In the genomic region with DNA sequence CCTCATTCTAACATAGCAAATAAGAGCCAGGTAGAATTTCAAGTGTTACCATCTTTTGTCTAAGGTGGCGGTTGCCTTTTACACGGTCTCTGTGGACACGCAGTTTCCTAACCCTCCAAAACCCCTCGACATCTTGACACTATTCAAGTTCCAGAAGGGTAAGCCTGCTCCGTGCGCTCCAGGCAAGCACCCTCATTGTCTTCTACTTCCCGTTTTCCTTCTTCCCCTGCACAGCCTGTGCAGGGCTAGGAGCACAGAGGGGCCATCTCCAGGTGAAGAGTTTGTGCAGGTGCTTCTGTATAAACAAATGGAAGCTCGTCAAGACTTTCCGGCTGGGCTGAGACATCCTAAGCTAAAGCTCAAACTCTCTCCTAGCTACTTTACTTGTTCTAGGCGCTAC, we compare ENCODE assay signal across 16 mouse cellular contexts. TPM values are rescaled to one million over a fixed set of nuclear protein-coding genes. Genes with fewer than 3 reads are reported as not detected.
DNase-seq lines count a peak whose midpoint lies in the region; ATAC-seq and TF ChIP-seq lines count a peak whose summit lies in the region.
"Had no signal": no experiment of that assay in that cellular context is flagged by ENCODE, and none has a peak within 500 bp of the region (broad histone marks: within the 10 kb centered on the region; RNA-seq: fewer than 3 reads in every experiment).

No protein-coding gene starts in this region.

- no peaks in the 10 kb centered on the region for H3K27me3 ChIP-seq in erythroblast, embryonic 14.5 days (ENCODE audit: control insufficient read depth)
- H3K27me3 ChIP-seq in liver, embryonic 11.5 days (replicated peaks; ENCODE audit: control insufficient read depth, insufficient read depth, low read length): no peaks in the 10 kb centered on the region
- no peaks in the 10 kb centered on the region for H3K27me3 ChIP-seq in embryonic facial prominence, embryonic 10.5 days (replicated peaks; ENCODE audit: low read depth, poor library complexity, severe bottlenecking)
- no peaks in the 10 kb centered on the region for H3K27me3 ChIP-seq in kidney, adult 2 months (replicated peaks; ENCODE audit: control insufficient read depth, insufficient read depth, low read length)
- H3K27me3 ChIP-seq: CH12.LX; embryonic facial prominence, embryonic 13.5 days; hindbrain, embryonic 13.5 days; limb, embryonic 15.5 days; midbrain, embryonic 15.5 days had no signal

- no peak for ATAC-seq in erythroblast, adult 5-6 weeks (replicated peaks; ENCODE audit: low FRiP score, poor library complexity, severe bottlenecking)
- no peak for ATAC-seq in liver, embryonic 11.5 days (replicated peaks; ENCODE audit: low FRiP score)
- peak; percentile 29; the same call in 1 of the 2 replicates for ATAC-seq in megakaryocyte, adult 5-6 weeks (ENCODE audit: poor library complexity, severe bottlenecking)
- ATAC-seq in CD4-positive, CD25-positive, alpha-beta regulatory T cell, adult 4 months: no peak

- H3K4me3 ChIP-seq in erythroblast, embryonic 14.5 days (replicated peaks): peak overlapping the region; percentile 70
- no peak overlapping the region for H3K4me3 ChIP-seq in liver, embryonic 11.5 days (ENCODE audit: low read depth, low read length)
- H3K4me3 ChIP-seq in embryonic facial prominence, embryonic 10.5 days: 0 out of 2 replicates have a peak overlapping the region, but pooled peaks have one; percentile 89
- no peak overlapping the region for H3K4me3 ChIP-seq in kidney, adult 2 months (ENCODE audit: insufficient read depth, low read depth, low read length)

- peaks cover 10% of the 10 kb centered on the region for H3K36me3 ChIP-seq in erythroblast, embryonic 14.5 days (ENCODE audit: control insufficient read depth)
- peaks cover 3% of the 10 kb centered on the region for H3K36me3 ChIP-seq in liver, embryonic 11.5 days (ENCODE audit: control insufficient read depth, insufficient read depth, low read length)
- H3K36me3 ChIP-seq in embryonic facial prominence, embryonic 10.5 days (replicated peaks): peaks cover 5% of the 10 kb centered on the region
- no peaks in the 10 kb centered on the region for H3K36me3 ChIP-seq in kidney, adult 2 months (ENCODE audit: control insufficient read depth, insufficient read depth, low read length)
- H3K36me3 ChIP-seq: hindbrain, embryonic 13.5 days; midbrain, embryonic 15.5 days had no signal

- H3K9ac ChIP-seq in liver, embryonic 11.5 days (ENCODE audit: low read depth, low read length): peak overlapping the region; percentile 78
- H3K9ac ChIP-seq: limb, embryonic 15.5 days had no signal

- no peaks in the 10 kb centered on the region for H3K9me3 ChIP-seq in erythroblast, embryonic 14.5 days (ENCODE audit: control insufficient read depth, low read length)
- no peaks in the 10 kb centered on the region for H3K9me3 ChIP-seq in liver, embryonic 11.5 days (ENCODE audit: control insufficient read depth, low read length)
- H3K9me3 ChIP-seq in embryonic facial prominence, embryonic 10.5 days: no peaks in the 10 kb centered on the region
- H3K9me3 ChIP-seq: embryonic facial prominence, embryonic 13.5 days; hindbrain, embryonic 13.5 days; limb, embryonic 15.5 days; midbrain, embryonic 15.5 days had no signal

- H3K4me2 ChIP-seq in liver, embryonic 11.5 days: peak overlapping the region; percentile 91

- peak overlapping the region; percentile 98; the same call in 1 of the 2 replicates for H3K27ac ChIP-seq in liver, embryonic 11.5 days (ENCODE audit: low read depth, low read length)
- H3K27ac ChIP-seq in embryonic facial prominence, embryonic 10.5 days (replicated peaks): no peak overlapping the region
- no peak overlapping the region for H3K27ac ChIP-seq in kidney, adult 2 months (ENCODE audit: insufficient read depth, low read depth, low read length)
- H3K27ac ChIP-seq: limb, embryonic 15.5 days had no signal

- no peak for TF ChIP-seq POLR2A in kidney, adult 2 months (IDR thresholded peaks at IDR 0.05; ENCODE audit: low read depth, low read length)

- DNase-seq in liver, embryonic 11.5 days (ENCODE audit: low spot score): no peak
- DNase-seq in liver: no peak
- no peak for DNase-seq in embryonic facial prominence, embryonic 10.5 days (ENCODE audit: low spot score)
- no peak for DNase-seq in kidney, adult 2 months
- DNase-seq: cerebellum, adult 11 months; kidney, adult 8-10 months; kidney, postnatal 36 days had no signal

- WGBS in liver, embryonic 11.5 days: 77% methylated on average over 10 of the region's 10 CpGs
- 92% methylated on average over 10 of the region's 10 CpGs for WGBS in embryonic facial prominence, embryonic 10.5 days
- 90% methylated on average over 10 of the region's 10 CpGs for WGBS in kidney, adult 2 months

- no peak for TF ChIP-seq CTCF in kidney, adult 2 months (conservative IDR thresholded peaks at IDR 0.05; ENCODE audit: insufficient read depth, insufficient read length, low read depth, low read length)

- H3K4me1 ChIP-seq in erythroblast, embryonic 14.5 days (ENCODE audit: control insufficient read depth): peaks cover 41% of the 10 kb centered on the region
- H3K4me1 ChIP-seq in liver, embryonic 11.5 days (replicated peaks; ENCODE audit: control insufficient read depth, insufficient read depth, low read length): peaks cover 25% of the 10 kb centered on the region
- H3K4me1 ChIP-seq in embryonic facial prominence, embryonic 10.5 days: peaks cover 19% of the 10 kb centered on the region
- peaks cover 15% of the 10 kb centered on the region for H3K4me1 ChIP-seq in kidney, adult 2 months (ENCODE audit: control insufficient read depth, insufficient read depth, low read length)

RNA-seq across cellular contexts. Expression of gene Zbed4, which starts 1.4 kb away (rescaled TPM):
- 0.45 and 0.53 TPM in 2 replicates for polyA plus RNA-seq in erythroblast, embryonic 14.5 days (2012)
- total RNA-seq in erythroblast, adult 5-6 weeks (2015; ENCODE audit: low replicate concordance): 14.8 and 30.1 TPM in 2 replicates
- total RNA-seq in erythroblast, adult 5-6 weeks (2017; ENCODE audit: low replicate concordance): 26.3 and 29.1 TPM in 2 replicates
- 26.4 and 31.9 TPM in 2 replicates for polyA plus RNA-seq in liver, embryonic 11.5 days (2014; fragmentation: Nextera tagmentation; extraction: Ambion mirVana)
- 38.5 and 39.3 TPM in 2 replicates for polyA plus RNA-seq in embryonic facial prominence, embryonic 10.5 days (2016; fragmentation: Nextera tagmentation; extraction: Ambion mirVana)
- total RNA-seq in megakaryocyte, adult 5-6 weeks (2015): 30.0 and 31.9 TPM in 2 replicates
- total RNA-seq in megakaryocyte, adult 5-6 weeks (2017): 32.4 and 37.4 TPM in 2 replicates
- 1 to 10 TPM; 4.7 to 4.9 TPM for polyA plus RNA-seq in CD4-positive, CD25-positive, alpha-beta regulatory T cell, adult 4 months (2017; shearing (Covaris generic))
- 5.2 and 5.6 TPM in 2 replicates for polyA plus RNA-seq in kidney, adult 2 months (2012; rRNA removed)

RNA-seq across cellular contexts. Expression of gene Brd1, which starts 16.0 kb away (rescaled TPM):
- polyA plus RNA-seq in erythroblast, embryonic 14.5 days (2012): 1.9 and 2.1 TPM in 2 replicates
- 11.1 and 13.0 TPM in 2 replicates for total RNA-seq in erythroblast, adult 5-6 weeks (2015; ENCODE audit: low replicate concordance)
- total RNA-seq in erythroblast, adult 5-6 weeks (2017; ENCODE audit: low replicate concordance): 38.5 and 39.0 TPM in 2 replicates
- 13.4 and 15.9 TPM in 2 replicates for polyA plus RNA-seq in liver, embryonic 11.5 days (2014; fragmentation: Nextera tagmentation; extraction: Ambion mirVana)
- polyA plus RNA-seq in embryonic facial prominence, embryonic 10.5 days (2016; fragmentation: Nextera tagmentation; extraction: Ambion mirVana): 22.2 and 23.5 TPM in 2 replicates
- total RNA-seq in megakaryocyte, adult 5-6 weeks (2015): 29.6 and 30.1 TPM in 2 replicates
- total RNA-seq in megakaryocyte, adult 5-6 weeks (2017): 43.0 and 56.4 TPM in 2 replicates
- 10 to 100 TPM; 19.2 to 19.6 TPM for polyA plus RNA-seq in CD4-positive, CD25-positive, alpha-beta regulatory T cell, adult 4 months (2017; shearing (Covaris generic))
- 11.0 and 11.6 TPM in 2 replicates for polyA plus RNA-seq in kidney, adult 2 months (2012; rRNA removed)

Comparison
In these comparisons a context has a peak if more than half of its experiments do, and no peak if none do; other contexts are left out.
1. H3K4me3 ChIP-seq: peak in erythroblast, embryonic 14.5 days (single experiment) and embryonic facial prominence, embryonic 10.5 days (single experiment); none in liver, embryonic 11.5 days (single experiment) and kidney, adult 2 months (single experiment).